Mouse (Mus musculus) lung, adult 2 months (tissue): Measurements from ENCODE around the gene Chsy1. TPM values are rescaled to one million over a fixed set of nuclear protein-coding genes. Genes with fewer than 3 reads are reported as not detected.

Experiments
- DNase-seq: peaks from one replicate; pipeline ENCODE4 v3.0.0; 2022
- H3K4me1 ChIP-seq: fragments of 200-500 bp; 2 replicates; pipeline ENCODE4 v1.6.1; 2011; ENCODE audit warnings: low read length; ENCODE audit not compliant: control insufficient read depth, insufficient read depth
- H3K4me3 ChIP-seq: fragments of 200-500 bp; replicated peaks from 2 replicates; pipeline ENCODE3; 2011; ENCODE audit warnings: low read depth, mild to moderate bottlenecking, control low read depth, low read length; ENCODE audit errors: extremely low read depth
- CTCF ChIP-seq: fragments of 200-500 bp; IDR thresholded peaks from 2 replicates; pipeline ENCODE4 v1.5.1; 2011; ENCODE audit warnings: mild to moderate bottlenecking, low read length, control low read depth; ENCODE audit not compliant: insufficient read depth
- POLR2A ChIP-seq: fragments of 200-500 bp; IDR thresholded peaks from 2 replicates; pipeline ENCODE4 v1.6.1; 2011; ENCODE audit warnings: low read depth, mild to moderate bottlenecking, control low read depth, low read length, borderline replicate concordance; ENCODE audit errors: extremely low read depth
- WGBS: fragments of 180-500 bp; shearing (Covaris S2); methylation state at CpG from one replicate; pipeline ENCODE4 v1.1.7; 2018; 5-methylcytosine and 5-hydroxymethylcytosine counted together
- polyA plus RNA-seq: library from polyadenylated mRNA; depleted of rRNA; stranded (reverse); fragments of >200 nt; gene quantifications from 2 replicates; pipeline ENCODE4 v1.2.3, GENCODE M21; 2012

The Chsy1 gene
- polyA plus RNA-seq, 1 experiment, result 18.1 TPM

GRCm38 (mm10) chr7:66149506-66149905 is 40.2 kb downstream of the Chsy1 start:
- WGBS, result 66% methylated on average over 8 of the region's 8 CpGs
- H3K4me3 ChIP-seq, result no peak overlapping the region
- TF ChIP-seq CTCF, result no peak
- no peak for TF ChIP-seq POLR2A
- no peak for DNase-seq
- H3K4me1 ChIP-seq, result peaks cover 14% of the 10 kb centered on the region

- Histone ChIP-seq H3K4me1 (peaks cover 14% of the 10 kb centered on the region), H3K4me3 (no peak overlapping the region)
- no peak for TF ChIP-seq CTCF
- no peak for TF ChIP-seq POLR2A
- WGBS, result 59% methylated on average over 3 of the region's 3 CpGs
- DNase-seq, result no peak
These were observed 41.1 kb downstream of the Chsy1 start for GRCm38 (mm10) chr7:66150411-66150810.

- no peak for TF ChIP-seq POLR2A
- TF ChIP-seq CTCF, result no peak
- 56% methylated on average over 9 of the region's 9 CpGs for WGBS
- peaks cover 2% of the 10 kb centered on the region; the same call in 1 of the 2 replicates for H3K4me1 ChIP-seq
- DNase-seq, result no peak
- H3K4me3 ChIP-seq, result no peak overlapping the region
These were observed 48.1 kb downstream of the Chsy1 start for GRCm38 (mm10) chr7:66157413-66157812.

- Histone ChIP-seq H3K4me3 (no peak overlapping the region), H3K4me1 (peaks cover 2% of the 10 kb centered on the region; the same call in 1 of the 2 replicates)
- DNase-seq, result no peak
- WGBS, result 83% methylated on average over 4 of the region's 4 CpGs
- TF ChIP-seq POLR2A, result no peak
- no peak for TF ChIP-seq CTCF
These were observed 48.6 kb downstream of the Chsy1 start for GRCm38 (mm10) chr7:66157861-66158415.

GRCm38 (mm10) chr7:66158616-66159129 is 49.4 kb downstream of the Chsy1 start:
- no peak overlapping the region for H3K4me3 ChIP-seq
- no peak for TF ChIP-seq CTCF
- no peak for TF ChIP-seq POLR2A
- peaks cover 2% of the 10 kb centered on the region; the same call in 1 of the 2 replicates for H3K4me1 ChIP-seq
- no peak for DNase-seq
- 84% methylated on average over 9 of the region's 9 CpGs for WGBS

- H3K4me3 ChIP-seq, result no peak overlapping the region
- DNase-seq, result no peak
- TF ChIP-seq CTCF (no peak), POLR2A (no peak)
- H3K4me1 ChIP-seq, result peaks cover 1% of the 10 kb centered on the region; the same call in 1 of the 2 replicates
- 84% methylated on average over 5 of the region's 5 CpGs for WGBS
These were observed 50.6 kb downstream of the Chsy1 start for GRCm38 (mm10) chr7:66159961-66160360.

- Histone ChIP-seq H3K4me1 (no peaks in the 10 kb centered on the region; the same call in 1 of the 2 replicates), H3K4me3 (no peak overlapping the region)
- WGBS, result 81% methylated on average over 6 of the region's 6 CpGs
- no peak for DNase-seq
- no peak for TF ChIP-seq CTCF
- TF ChIP-seq POLR2A, result no peak
These were observed 52.5 kb downstream of the Chsy1 start for GRCm38 (mm10) chr7:66161836-66162235.

- no peak for DNase-seq
- Histone ChIP-seq H3K4me1 (no peaks in the 10 kb centered on the region; the same call in 1 of the 2 replicates), H3K4me3 (no peak overlapping the region)
- WGBS, result 84% methylated on average over 7 of the region's 7 CpGs
- TF ChIP-seq CTCF (no peak), POLR2A (no peak)
These were observed 53.2 kb downstream of the Chsy1 start for GRCm38 (mm10) chr7:66162489-66162888.

- TF ChIP-seq CTCF (no peak), POLR2A (no peak)
- no peak for DNase-seq
- no peak overlapping the region for H3K4me3 ChIP-seq
- H3K4me1 ChIP-seq, result no peaks in the 10 kb centered on the region; the same call in 1 of the 2 replicates
- WGBS, result 86% methylated on average over 1 of the region's 1 CpGs
These were observed 53.7 kb downstream of the Chsy1 start for GRCm38 (mm10) chr7:66162981-66163380.

GRCm38 (mm10) chr7:66164427-66165031 is 55.2 kb downstream of the Chsy1 start:
- 55% methylated on average over 9 of the region's 9 CpGs for WGBS
- TF ChIP-seq CTCF (no peak), POLR2A (no peak)
- H3K4me3 ChIP-seq, result no peak overlapping the region
- peaks cover 2% of the 10 kb centered on the region for H3K4me1 ChIP-seq
- no peak for DNase-seq
